Mouse (Mus musculus): Measurements from ENCODE around the gene Gm17087. TPM values are rescaled to one million over a fixed set of nuclear protein-coding genes. Genes with fewer than 3 reads are reported as not detected.

Gm17087 gene
- total and polyA plus RNA-seq, 3 experiments: not detected

GRCm38 (mm10) chr17:8597790-8598189, 31.0 kb upstream of the Gm17087 start:
- H3K27me3 ChIP-seq (ENCODE audit: control insufficient read depth, insufficient read depth, low read length): no peaks in the 10 kb centered on the region
- H3K79me2 ChIP-seq (replicated peaks; ENCODE audit: control insufficient read depth, insufficient read depth, low read length): no peaks in the 10 kb centered on the region
- H3K9ac ChIP-seq (ENCODE audit: low read depth, low read length): no peak overlapping the region
- peak; percentile 39 to 54 for DNase-seq
- no peaks in the 10 kb centered on the region for H3K36me3 ChIP-seq (ENCODE audit: control insufficient read depth, insufficient read depth, low read length)
- WGBS: 7% methylated on average over 7 of the region's 7 CpGs
- H3K27ac ChIP-seq: no peak overlapping the region
- TF ChIP-seq EP300 (IDR thresholded peaks at IDR 0.05; ENCODE audit: insufficient read depth, low read depth, low read length) (no peak), POLR2A (IDR thresholded peaks at IDR 0.05; ENCODE audit: insufficient read depth, low read depth, low read length) (no peak), CTCF (IDR thresholded peaks at IDR 0.05) (peak; percentile 99)
- no peak overlapping the region for H3K4me3 ChIP-seq
- H3K4me1 ChIP-seq (ENCODE audit: control insufficient read depth, insufficient read depth, low read length): no peaks in the 10 kb centered on the region
- intact Hi-C loops (cut with DNase I): loop anchor here (1.0 kb wide), 1 partner anchor 129 kb away; no protein-coding TSS in a partner anchor

GRCm38 (mm10) chr17:8592427-8593277, 25.9 kb upstream of the Gm17087 start:
- peak; percentile 52 to 75 for DNase-seq

GRCm38 (mm10) chr17:8581579-8581978, 14.8 kb upstream of the Gm17087 start:
- H3K27me3 ChIP-seq (ENCODE audit: control insufficient read depth, insufficient read depth, low read length): no peaks in the 10 kb centered on the region
- no peaks in the 10 kb centered on the region for H3K79me2 ChIP-seq (replicated peaks; ENCODE audit: control insufficient read depth, insufficient read depth, low read length)
- no peaks in the 10 kb centered on the region for H3K4me1 ChIP-seq (ENCODE audit: control insufficient read depth, insufficient read depth, low read length)
- no peak overlapping the region for H3K27ac ChIP-seq
- no peak for DNase-seq
- WGBS: 62% methylated on average over 8 of the region's 8 CpGs
- H3K9ac ChIP-seq (ENCODE audit: low read depth, low read length): no peak overlapping the region
- H3K36me3 ChIP-seq (ENCODE audit: control insufficient read depth, insufficient read depth, low read length): no peaks in the 10 kb centered on the region
- intact Hi-C loops (cut with DNase I): no loop called here
- H3K4me3 ChIP-seq: no peak overlapping the region
- no peak for TF ChIP-seq POLR2A (IDR thresholded peaks at IDR 0.05; ENCODE audit: insufficient read depth, low read depth, low read length)
- no peak for TF ChIP-seq EP300 (IDR thresholded peaks at IDR 0.05; ENCODE audit: insufficient read depth, low read depth, low read length)
- TF ChIP-seq CTCF (IDR thresholded peaks at IDR 0.05): no peak

More at GRCm38 (mm10) chr17:8592427-8593277, 25.9 kb upstream of the Gm17087 start:
- Histone ChIP-seq H3K79me2 (replicated peaks; ENCODE audit: control insufficient read depth, insufficient read depth, low read length) (no peaks in the 10 kb centered on the region), H3K9ac (ENCODE audit: low read depth, low read length) (no peak overlapping the region), H3K36me3 (ENCODE audit: control insufficient read depth, insufficient read depth, low read length) (no peaks in the 10 kb centered on the region), H3K4me3 (no peak overlapping the region), H3K27ac (no peak overlapping the region), H3K4me1 (ENCODE audit: control insufficient read depth, insufficient read depth, low read length) (no peaks in the 10 kb centered on the region), H3K27me3 (ENCODE audit: control insufficient read depth, insufficient read depth, low read length) (no peaks in the 10 kb centered on the region)
- TF ChIP-seq CTCF (IDR thresholded peaks at IDR 0.05) (peak; percentile 86), EP300 (IDR thresholded peaks at IDR 0.05; ENCODE audit: insufficient read depth, low read depth, low read length) (peak; percentile 41; the same call in 1 of the 2 replicates), POLR2A (IDR thresholded peaks at IDR 0.05; ENCODE audit: insufficient read depth, low read depth, low read length) (no peak)
- WGBS: 13% methylated on average over 22 of the region's 22 CpGs
- intact Hi-C loops (cut with DNase I): loop anchor here (1.0 kb wide), 1 partner anchor 124 kb away; no protein-coding TSS in a partner anchor

- H3K4me3 ChIP-seq: no peak overlapping the region
- no peak for DNase-seq
- no peaks in the 10 kb centered on the region for H3K27me3 ChIP-seq (ENCODE audit: control insufficient read depth, insufficient read depth, low read length)
- H3K36me3 ChIP-seq (ENCODE audit: control insufficient read depth, insufficient read depth, low read length): no peaks in the 10 kb centered on the region
- H3K79me2 ChIP-seq (replicated peaks; ENCODE audit: control insufficient read depth, insufficient read depth, low read length): no peaks in the 10 kb centered on the region
- no peaks in the 10 kb centered on the region for H3K4me1 ChIP-seq (ENCODE audit: control insufficient read depth, insufficient read depth, low read length)
- intact Hi-C loops (cut with DNase I): no loop called here
- no peak for TF ChIP-seq POLR2A (IDR thresholded peaks at IDR 0.05; ENCODE audit: insufficient read depth, low read depth, low read length)
- no peak for TF ChIP-seq EP300 (IDR thresholded peaks at IDR 0.05; ENCODE audit: insufficient read depth, low read depth, low read length)
- TF ChIP-seq CTCF (IDR thresholded peaks at IDR 0.05): peak; percentile 63
- H3K27ac ChIP-seq: no peak overlapping the region
- WGBS: 62% methylated on average over 3 of the region's 3 CpGs
- no peak overlapping the region for H3K9ac ChIP-seq (ENCODE audit: low read depth, low read length)
These were observed 13.6 kb upstream of the Gm17087 start for GRCm38 (mm10) chr17:8580360-8580759.

GRCm38 (mm10) chr17:8573542-8574260, 7.0 kb upstream of the Gm17087 start:
- no peak overlapping the region for H3K27ac ChIP-seq
- H3K79me2 ChIP-seq (replicated peaks; ENCODE audit: control insufficient read depth, insufficient read depth, low read length): no peaks in the 10 kb centered on the region
- TF ChIP-seq POLR2A (IDR thresholded peaks at IDR 0.05; ENCODE audit: insufficient read depth, low read depth, low read length) (no peak), CTCF (IDR thresholded peaks at IDR 0.05) (no peak), EP300 (IDR thresholded peaks at IDR 0.05; ENCODE audit: insufficient read depth, low read depth, low read length) (no peak)
- H3K27me3 ChIP-seq (ENCODE audit: control insufficient read depth, insufficient read depth, low read length): no peaks in the 10 kb centered on the region
- H3K4me1 ChIP-seq (ENCODE audit: control insufficient read depth, insufficient read depth, low read length): no peaks in the 10 kb centered on the region
- no peaks in the 10 kb centered on the region for H3K36me3 ChIP-seq (ENCODE audit: control insufficient read depth, insufficient read depth, low read length)
- intact Hi-C loops (cut with DNase I): no loop called here
- DNase-seq: no peak
- no peak overlapping the region for H3K4me3 ChIP-seq
- 58% methylated on average over 8 of the region's 8 CpGs for WGBS
- no peak overlapping the region for H3K9ac ChIP-seq (ENCODE audit: low read depth, low read length)

All from heart, adult 2 months (tissue).